Mouse (Mus musculus) kidney, embryonic 14.5 days (tissue): ENCODE results near the gene Lrrtm3. TPM values are rescaled to one million over a fixed set of nuclear protein-coding genes. Genes with fewer than 3 reads are reported as not detected.

Experiments used
- ATAC-seq: fragments of 200-750 bp; cut with Nextera tagmentation; 2 replicates; pipeline ENCODE4 v1.8.0; 2017; ENCODE audit warnings: moderate number of reproducible peaks, mild to moderate bottlenecking, moderate TSS enrichment, moderate library complexity; ENCODE audit not compliant: low FRiP score, low TSS enrichment
- H3K27ac ChIP-seq: fragments of 300-500 bp; sonication (generic); 2 replicates; pipeline ENCODE4 v1.5.1; 2014; ENCODE audit warnings: low read depth, mild to moderate bottlenecking, low read length, moderate library complexity, mixed read lengths
- H3K27me3 ChIP-seq: fragments of 300-500 bp; sonication (generic); 2 replicates; pipeline ENCODE4 v1.6.1; 2014; ENCODE audit warnings: mild to moderate bottlenecking, low read length; ENCODE audit not compliant: control insufficient read depth, insufficient read depth
- H3K36me3 ChIP-seq: fragments of 300-500 bp; sonication (generic); 2 replicates; pipeline ENCODE4 v1.6.1; 2014; ENCODE audit warnings: low read length, mixed read lengths; ENCODE audit not compliant: control insufficient read depth, insufficient read depth
- H3K4me1 ChIP-seq: fragments of 300-500 bp; sonication (generic); 2 replicates; pipeline ENCODE4 v1.6.1; 2014; ENCODE audit warnings: low read length, mixed read lengths; ENCODE audit not compliant: control insufficient read depth, insufficient read depth
- H3K4me2 ChIP-seq: fragments of 300-500 bp; sonication (generic); replicated peaks from 2 replicates; pipeline ENCODE4 v1.6.1; 2014; ENCODE audit warnings: low read depth, mild to moderate bottlenecking, low read length
- H3K4me3 ChIP-seq: fragments of 300-500 bp; sonication (generic); 2 replicates; pipeline ENCODE4 v1.5.1; 2014; ENCODE audit warnings: mild to moderate bottlenecking, low read length
- H3K9ac ChIP-seq: fragments of 300-500 bp; sonication (generic); 2 replicates; pipeline ENCODE4 v1.6.1; 2014; ENCODE audit warnings: low read depth, mild to moderate bottlenecking, low read length, moderate library complexity
- H3K9me3 ChIP-seq: fragments of 300-500 bp; sonication (generic); 2 replicates; pipeline ENCODE4 v1.6.1; 2016; ENCODE audit warnings: low read length; ENCODE audit not compliant: control insufficient read depth
- WGBS: fragments of 180-500 bp; shearing (Covaris S2); extraction: QIAGEN DNeasy Blood & Tissue Kit; methylation state at CpG from one replicate; pipeline ENCODE4 v1.1.7; 2014; 5-methylcytosine and 5-hydroxymethylcytosine counted together
- polyA plus RNA-seq: library from polyadenylated mRNA; unstranded; fragments of >200 nt; fragmentation: Nextera tagmentation; extraction: Ambion mirVana; gene quantifications from 2 replicates; pipeline ENCODE4 v1.2.1, GENCODE M21; 2014

The Lrrtm3 gene
- polyA plus RNA-seq, 1 experiment from 2014 or later = 0.16 TPM

GRCm38 (mm10) chr10:64075944-64076343, 14.1 kb downstream of the Lrrtm3 start:
- H3K27ac ChIP-seq = no peak overlapping the region
- no peak overlapping the region for H3K4me3 ChIP-seq
- WGBS = 29% methylated on average over 5 of the region's 5 CpGs
- H3K9ac ChIP-seq = no peak overlapping the region
- no peaks in the 10 kb centered on the region for H3K36me3 ChIP-seq
- no peak overlapping the region; the same call in 1 of the 2 replicates for H3K4me2 ChIP-seq
- H3K27me3 ChIP-seq = no peaks in the 10 kb centered on the region
- H3K4me1 ChIP-seq = no peaks in the 10 kb centered on the region
- no peaks in the 10 kb centered on the region for H3K9me3 ChIP-seq
- ATAC-seq = no peak

- no peak overlapping the region for H3K4me3 ChIP-seq
- WGBS = 69% methylated on average over 9 of the region's 9 CpGs
- no peak overlapping the region for H3K27ac ChIP-seq
- no peaks in the 10 kb centered on the region for H3K36me3 ChIP-seq
- no peaks in the 10 kb centered on the region for H3K27me3 ChIP-seq
- ATAC-seq = no peak
- no peaks in the 10 kb centered on the region for H3K4me1 ChIP-seq
- H3K9ac ChIP-seq = no peak overlapping the region
- H3K4me2 ChIP-seq = no peak overlapping the region
- H3K9me3 ChIP-seq = no peaks in the 10 kb centered on the region
These were observed 26.4 kb downstream of the Lrrtm3 start for GRCm38 (mm10) chr10:64063704-64064103.

DNA sequence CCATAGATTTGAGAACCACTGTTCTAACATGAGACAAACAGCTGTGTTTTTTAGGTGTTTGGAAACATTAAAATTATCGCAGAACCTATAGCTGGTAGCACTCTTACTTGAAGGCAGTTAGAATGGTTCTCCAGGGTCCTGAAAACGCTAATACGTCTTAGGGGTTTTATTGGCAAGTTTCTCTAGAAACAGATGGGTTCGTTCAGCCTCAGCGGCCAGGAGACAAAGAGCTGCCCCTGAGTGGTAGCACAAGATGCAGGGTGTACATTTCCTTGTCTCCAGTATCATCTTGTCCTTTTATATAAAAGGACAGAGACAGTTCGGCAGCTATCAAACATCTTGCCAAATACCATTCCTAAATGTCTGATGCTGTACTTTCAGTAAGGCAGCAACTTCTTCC, 40.1 kb downstream of the Lrrtm3 start:
- Histone ChIP-seq H3K4me2 (no peak overlapping the region), H3K9me3 (no peaks in the 10 kb centered on the region), H3K4me3 (no peak overlapping the region), H3K27me3 (no peaks in the 10 kb centered on the region), H3K4me1 (no peaks in the 10 kb centered on the region), H3K27ac (no peak overlapping the region), H3K9ac (no peak overlapping the region), H3K36me3 (no peaks in the 10 kb centered on the region)
- 61% methylated on average over 6 of the region's 6 CpGs for WGBS
- no peak for ATAC-seq

DNA sequence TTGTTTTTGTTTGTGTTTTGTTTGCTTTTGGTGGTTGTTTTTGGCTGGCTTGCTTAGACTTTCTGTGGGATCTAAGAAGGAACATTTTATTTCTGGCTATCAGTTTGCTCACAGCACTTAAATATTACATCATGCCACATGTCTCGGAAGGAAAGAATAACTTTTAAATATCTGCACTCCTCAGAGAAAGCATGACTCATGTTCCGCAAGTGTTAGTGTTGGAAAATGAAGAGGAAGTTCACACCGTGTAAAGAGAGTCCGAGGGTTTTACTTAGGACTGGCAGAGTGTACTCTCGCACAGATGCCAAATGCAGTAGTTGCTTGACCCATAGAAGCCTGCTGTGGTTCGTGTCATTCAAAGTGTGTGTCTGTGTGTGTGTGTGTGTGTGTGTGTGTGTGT, 40.9 kb downstream of the Lrrtm3 start:
- Histone ChIP-seq H3K4me3 (no peak overlapping the region), H3K9ac (no peak overlapping the region), H3K36me3 (no peaks in the 10 kb centered on the region), H3K27ac (no peak overlapping the region), H3K4me1 (no peaks in the 10 kb centered on the region), H3K4me2 (no peak overlapping the region), H3K27me3 (no peaks in the 10 kb centered on the region), H3K9me3 (no peaks in the 10 kb centered on the region)
- ATAC-seq = no peak
- 76% methylated on average over 6 of the region's 6 CpGs for WGBS

GRCm38 (mm10) chr10:64041892-64042291, 48.2 kb downstream of the Lrrtm3 start:
- 84% methylated on average over 11 of the region's 11 CpGs for WGBS
- no peak overlapping the region for H3K9ac ChIP-seq

DNA sequence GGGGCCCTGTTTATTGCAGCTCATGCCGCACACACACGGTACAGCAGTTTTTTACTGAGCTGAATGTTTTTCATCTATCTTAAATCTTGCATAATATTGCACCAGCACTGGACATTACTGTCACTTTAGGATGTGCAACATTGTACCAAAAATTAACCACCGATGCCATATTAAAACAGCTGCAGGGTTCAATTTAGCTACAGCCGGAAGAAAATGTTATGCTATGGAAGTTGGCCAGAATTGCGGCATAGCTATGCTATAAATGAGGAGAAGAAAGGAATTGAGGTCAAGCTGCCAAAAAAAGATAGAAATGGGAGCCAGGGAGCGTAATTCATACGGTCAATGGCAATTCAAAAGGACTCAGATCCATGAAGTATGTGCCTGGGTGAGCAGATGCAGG, 48.9 kb downstream of the Lrrtm3 start:
- ATAC-seq = no peak
- 79% methylated on average over 7 of the region's 7 CpGs for WGBS
- H3K9ac ChIP-seq = no peak overlapping the region

More at GRCm38 (mm10) chr10:64041892-64042291, 48.2 kb downstream of the Lrrtm3 start:
- ATAC-seq = no peak
- Histone ChIP-seq H3K4me1 (no peaks in the 10 kb centered on the region), H3K27me3 (no peaks in the 10 kb centered on the region), H3K4me2 (no peak overlapping the region), H3K9me3 (no peaks in the 10 kb centered on the region), H3K36me3 (no peaks in the 10 kb centered on the region), H3K27ac (no peak overlapping the region), H3K4me3 (no peak overlapping the region)

GRCm38 (mm10) chr10:64039760-64040535, 50.1 kb downstream of the Lrrtm3 start:
- Histone ChIP-seq H3K4me2 (no peak overlapping the region), H3K4me3 (no peak overlapping the region), H3K27me3 (no peaks in the 10 kb centered on the region), H3K27ac (no peak overlapping the region), H3K9me3 (no peaks in the 10 kb centered on the region), H3K36me3 (no peaks in the 10 kb centered on the region), H3K4me1 (no peaks in the 10 kb centered on the region), H3K9ac (no peak overlapping the region)
- no peak for ATAC-seq
- WGBS = 72% methylated on average over 17 of the region's 17 CpGs

More for the DNA sequence above, 48.9 kb downstream of the Lrrtm3 start:
- H3K27me3 ChIP-seq = no peaks in the 10 kb centered on the region
- no peak overlapping the region for H3K4me2 ChIP-seq
- H3K4me3 ChIP-seq = no peak overlapping the region
- no peaks in the 10 kb centered on the region for H3K36me3 ChIP-seq
- H3K9me3 ChIP-seq = no peaks in the 10 kb centered on the region
- H3K27ac ChIP-seq = no peak overlapping the region
- H3K4me1 ChIP-seq = no peaks in the 10 kb centered on the region

DNA sequence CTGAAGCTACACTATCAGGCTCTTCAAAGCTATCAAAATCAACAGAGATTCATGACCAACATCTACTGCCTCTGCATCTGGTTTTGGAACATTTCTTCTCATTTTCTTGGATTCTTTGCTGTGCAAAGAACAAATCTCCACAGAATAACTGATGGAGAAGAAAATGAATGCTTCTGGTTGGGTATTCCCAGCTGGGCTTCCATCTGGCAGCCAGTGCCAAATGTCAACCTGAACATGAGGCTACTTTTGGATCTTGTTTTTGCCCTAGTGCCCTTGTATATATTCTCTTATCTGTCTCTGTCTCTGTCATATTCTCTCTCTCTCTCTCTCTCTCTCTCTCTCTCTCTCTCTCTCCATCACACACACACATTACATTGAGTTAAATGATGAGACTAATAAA, 59.2 kb downstream of the Lrrtm3 start:
- H3K27ac ChIP-seq = no peak overlapping the region
- no peaks in the 10 kb centered on the region for H3K36me3 ChIP-seq
- no peak for ATAC-seq
- H3K4me3 ChIP-seq = no peak overlapping the region
- H3K4me1 ChIP-seq = no peaks in the 10 kb centered on the region
- H3K9me3 ChIP-seq = no peaks in the 10 kb centered on the region
- H3K27me3 ChIP-seq = no peaks in the 10 kb centered on the region
- H3K9ac ChIP-seq = no peak overlapping the region
- H3K4me2 ChIP-seq = no peak overlapping the region

DNA sequence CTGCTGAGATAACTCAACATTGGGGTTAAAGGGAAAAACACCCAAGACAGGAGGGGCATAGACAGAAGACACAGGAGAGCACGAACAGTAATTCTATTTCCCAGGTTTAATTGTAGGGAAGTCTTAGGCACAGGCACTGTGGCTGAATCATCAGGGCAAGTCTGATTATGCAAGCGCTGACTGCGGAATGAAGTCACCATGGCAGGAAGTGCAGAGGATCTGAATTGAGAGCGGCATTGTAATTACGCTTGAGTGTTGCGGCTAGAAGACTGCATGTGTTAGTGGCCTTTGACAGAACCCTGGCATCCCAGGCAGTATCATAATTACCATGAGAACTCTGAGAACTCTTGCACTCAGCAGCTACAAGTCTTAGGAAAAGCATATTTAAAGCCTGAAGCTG, 66.7 kb downstream of the Lrrtm3 start:
- no peak for ATAC-seq
- no peaks in the 10 kb centered on the region for H3K36me3 ChIP-seq
- no peak overlapping the region for H3K4me3 ChIP-seq
- no peak overlapping the region for H3K4me2 ChIP-seq
- 88% methylated on average over 6 of the region's 6 CpGs for WGBS
- no peaks in the 10 kb centered on the region for H3K4me1 ChIP-seq
- H3K27ac ChIP-seq = no peak overlapping the region
- no peak overlapping the region for H3K9ac ChIP-seq
- no peaks in the 10 kb centered on the region for H3K9me3 ChIP-seq
- H3K27me3 ChIP-seq = no peaks in the 10 kb centered on the region
